8 mouse cellular contexts compared by ENCODE assay signal in genomic region chr3:127498742-127499400, GRCm38 (mm10). TPM values are rescaled to one million over a fixed set of nuclear protein-coding genes. Genes with fewer than 3 reads are reported as not detected.
DNase-seq lines count a peak whose midpoint lies in the region; ATAC-seq and TF ChIP-seq lines count a peak whose summit lies in the region.

Gene Ank2 (minus strand): TSS chr3:127499350.

- TF ChIP-seq EP300 in liver, postnatal 0 days (IDR thresholded peaks at IDR 0.05; ENCODE audit: low read depth), result no peak

- peak; percentile 19 for DNase-seq in ES-CJ7 (ENCODE audit: low read depth, low spot score)
- DNase-seq in adrenal gland, postnatal 36 days, result peak; percentile 78 to 83
- peak; percentile 61 to 62 for DNase-seq in layer of hippocampus, adult 18-20 months (ENCODE audit: low spot score in 2 of 2)
- DNase-seq in liver, postnatal 0 days, result peak; percentile 44
- peak; percentile 76 for DNase-seq in retina, postnatal 1 day
- DNase-seq in natural killer cell, adult 2 months (ENCODE audit: low spot score in 2 of 2), result no peak

- peak within 1 kb of the TSS; percentile 93 for H3K4me2 ChIP-seq in heart, embryonic 12.5 days
- peak within 1 kb of the TSS; percentile 87 for H3K4me2 ChIP-seq in liver, postnatal 0 days (ENCODE audit: low read depth, low read length)

- H3K27me3 ChIP-seq in heart, embryonic 12.5 days (replicated peaks), result peaks cover 14% of the 10 kb centered on the region
- H3K27me3 ChIP-seq in liver, postnatal 0 days (ENCODE audit: insufficient read depth, low read length), result peaks cover 26% of the 10 kb centered on the region

- WGBS in heart, embryonic 12.5 days, result under 1% methylated on average over 61 of the region's 62 CpGs
- WGBS in liver, postnatal 0 days (ENCODE audit: insufficient replicate concordance), result under 1% methylated on average over 42 of the region's 62 CpGs

- H3K36me3 ChIP-seq in heart, embryonic 12.5 days, result no peaks in the 10 kb centered on the region
- H3K36me3 ChIP-seq in liver, postnatal 0 days (replicated peaks; ENCODE audit: insufficient read depth, low read length), result no peaks in the 10 kb centered on the region

- ATAC-seq in heart, embryonic 12.5 days (ENCODE audit: insufficient number of reproducible peaks, low FRiP score), result peak; percentile 58
- peak; percentile 43 for ATAC-seq in liver, postnatal 0 days

- H3K9me3 ChIP-seq in heart, embryonic 12.5 days (replicated peaks), result no peaks in the 10 kb centered on the region
- no peaks in the 10 kb centered on the region for H3K9me3 ChIP-seq in liver, postnatal 0 days (ENCODE audit: low read length)

- H3K9ac ChIP-seq in heart, embryonic 12.5 days, result peak within 1 kb of the TSS; percentile 72
- 0 out of 2 replicates have a peak within 1 kb of the TSS, but pooled peaks have one; percentile 30 for H3K9ac ChIP-seq in liver, postnatal 0 days (replicated peaks)

- no peaks in the 10 kb centered on the region; the same call in 1 of the 2 replicates for H3K4me1 ChIP-seq in embryonic fibroblast, embryonic 13.5 days (ENCODE audit: control insufficient read depth, insufficient read depth, low read length)
- peaks cover 9% of the 10 kb centered on the region; the same call in 1 of the 2 replicates for H3K4me1 ChIP-seq in heart, embryonic 12.5 days (replicated peaks)
- peaks cover 13% of the 10 kb centered on the region for H3K4me1 ChIP-seq in liver, postnatal 0 days (ENCODE audit: insufficient read depth)

- TF ChIP-seq CTCF in embryonic fibroblast, embryonic 13.5 days (IDR thresholded peaks at IDR 0.05; ENCODE audit: borderline replicate concordance, insufficient read depth, low read length), result no peak
- no peak for TF ChIP-seq CTCF in liver, postnatal 0 days (IDR thresholded peaks at IDR 0.05; ENCODE audit: low read depth)

- peak within 1 kb of the TSS; percentile 37 for H3K4me3 ChIP-seq in embryonic fibroblast, embryonic 13.5 days (ENCODE audit: insufficient read depth, low read length)
- H3K4me3 ChIP-seq in heart, embryonic 12.5 days, result peak within 1 kb of the TSS; percentile 57
- H3K4me3 ChIP-seq in liver, postnatal 0 days (ENCODE audit: low read depth, low read length), result peak within 1 kb of the TSS; percentile 48

- no peak for TF ChIP-seq POLR2A in embryonic fibroblast, embryonic 13.5 days (IDR thresholded peaks at IDR 0.05; ENCODE audit: low read depth, low read length)

- H3K27ac ChIP-seq in embryonic fibroblast, embryonic 13.5 days (ENCODE audit: insufficient read depth, low read length), result no peak within 1 kb of the TSS
- H3K27ac ChIP-seq in heart, embryonic 12.5 days (ENCODE audit: poor library complexity, severe bottlenecking), result no peak within 1 kb of the TSS
- no peak within 1 kb of the TSS for H3K27ac ChIP-seq in liver, postnatal 0 days (ENCODE audit: low read depth)

RNA-seq across cellular contexts. Expression of gene Ank2, which starts in this region (rescaled TPM):
- total RNA-seq in adrenal gland, postnatal 36 days (2021), result 10 to 100 TPM; 38.6 to 42.5 TPM
- polyA plus RNA-seq in embryonic fibroblast, embryonic 13.5 days (2011; ENCODE audit: insufficient read length, low read depth, missing spikeins), result 39.5 and 53.8 TPM in 2 replicates
- 42.5 and 45.7 TPM in 2 replicates for polyA plus RNA-seq in heart, embryonic 12.5 days (2016; fragmentation: Nextera tagmentation; extraction: Ambion mirVana)
- total RNA-seq in layer of hippocampus, adult 18-20 months (2021), result 100 to 1,000 TPM; 699 to 719 TPM
- polyA plus RNA-seq in liver, postnatal 0 days (2015; fragmentation: Nextera tagmentation; extraction: Ambion mirVana), result 4.7 and 5.1 TPM in 2 replicates

Comparison
In these comparisons a context has a peak if more than half of its experiments do, and no peak if none do; other contexts are left out.
1. RNA of gene Ank2 (total RNA-seq): 699 to 719 TPM in layer of hippocampus, adult 18-20 months; 38.6 to 42.5 TPM in adrenal gland, postnatal 36 days; every median in the first group is over 10 times any median in the second.
2. DNase-seq: peak in ES-CJ7 (single experiment), adrenal gland, postnatal 36 days (2 of 2), layer of hippocampus, adult 18-20 months (2 of 2), liver, postnatal 0 days (single experiment) and retina, postnatal 1 day (single experiment); none in natural killer cell, adult 2 months (0 of 2).
3. Peak in every context shown above with its lines, with median percentiles within 50 percentile points of each other: H3K4me3 ChIP-seq.